Mouse (Mus musculus): Measurements from ENCODE around the gene Rbpj. TPM values are rescaled to one million over a fixed set of nuclear protein-coding genes. Genes with fewer than 3 reads are reported as not detected.

Gene Rbpj
- polyA plus RNA-seq, 1 experiment from 2014 or later, result 27.9 TPM

GRCm38 (mm10) chr5:53561160-53561559 is 95.2 kb downstream of the Rbpj start:
- ATAC-seq, result no peak

GRCm38 (mm10) chr5:53564309-53564708 is 98.4 kb downstream of the Rbpj start:
- WGBS, result 59% methylated on average over 19 of the region's 19 CpGs
- Histone ChIP-seq H3K9ac (no peak overlapping the region), H3K4me2 (replicated peaks) (peak overlapping the region; percentile 44), H3K4me3 (replicated peaks) (no peak overlapping the region), H3K4me1 (replicated peaks) (no peaks in the 10 kb centered on the region), H3K27me3 (replicated peaks) (no peaks in the 10 kb centered on the region), H3K9me3 (no peaks in the 10 kb centered on the region), H3K36me3 (no peaks in the 10 kb centered on the region), H3K27ac (no peak overlapping the region)
- ATAC-seq, result 0 out of 2 replicates have a peak, but pooled peaks have one; percentile 17

More at GRCm38 (mm10) chr5:53561160-53561559, 95.2 kb downstream of the Rbpj start:
- H3K27me3 ChIP-seq (replicated peaks), result no peaks in the 10 kb centered on the region
- H3K4me1 ChIP-seq (replicated peaks), result no peaks in the 10 kb centered on the region
- no peak overlapping the region for H3K27ac ChIP-seq
- no peak overlapping the region for H3K4me2 ChIP-seq (replicated peaks)
- H3K36me3 ChIP-seq, result no peaks in the 10 kb centered on the region
- H3K9me3 ChIP-seq, result no peaks in the 10 kb centered on the region
- H3K9ac ChIP-seq, result no peak overlapping the region
- H3K4me3 ChIP-seq (replicated peaks), result no peak overlapping the region
- WGBS, result 84% methylated on average over 7 of the region's 7 CpGs

- no peak overlapping the region for H3K9ac ChIP-seq
- 0 out of 2 replicates have a peak overlapping the region, but pooled peaks have one; percentile 15 for H3K27ac ChIP-seq
Measured at GRCm38 (mm10) chr5:53565213-53565794, 99.4 kb downstream of the Rbpj start.

GRCm38 (mm10) chr5:53566485-53567083 is 100.6 kb downstream of the Rbpj start:
- Histone ChIP-seq H3K36me3 (no peaks in the 10 kb centered on the region), H3K27me3 (replicated peaks) (no peaks in the 10 kb centered on the region), H3K4me2 (replicated peaks) (no peak overlapping the region), H3K4me3 (replicated peaks) (no peak overlapping the region), H3K9ac (no peak overlapping the region), H3K4me1 (replicated peaks) (no peaks in the 10 kb centered on the region), H3K27ac (no peak overlapping the region), H3K9me3 (no peaks in the 10 kb centered on the region)
- WGBS, result 87% methylated on average over 15 of the region's 15 CpGs
- no peak for ATAC-seq

More at GRCm38 (mm10) chr5:53565213-53565794, 99.4 kb downstream of the Rbpj start:
- H3K4me1 ChIP-seq (replicated peaks), result no peaks in the 10 kb centered on the region
- H3K4me3 ChIP-seq (replicated peaks), result no peak overlapping the region
- H3K27me3 ChIP-seq (replicated peaks), result no peaks in the 10 kb centered on the region
- no peaks in the 10 kb centered on the region for H3K36me3 ChIP-seq
- 55% methylated on average over 5 of the region's 5 CpGs for WGBS
- no peak for ATAC-seq
- H3K4me2 ChIP-seq (replicated peaks), result no peak overlapping the region
- H3K9me3 ChIP-seq, result no peaks in the 10 kb centered on the region

GRCm38 (mm10) chr5:53572496-53572895 is 106.5 kb downstream of the Rbpj start:
- Histone ChIP-seq H3K36me3 (no peaks in the 10 kb centered on the region), H3K27ac (no peak overlapping the region), H3K27me3 (replicated peaks) (no peaks in the 10 kb centered on the region), H3K9ac (no peak overlapping the region), H3K4me3 (replicated peaks) (no peak overlapping the region), H3K4me2 (replicated peaks) (no peak overlapping the region), H3K9me3 (no peaks in the 10 kb centered on the region), H3K4me1 (replicated peaks) (no peaks in the 10 kb centered on the region)
- ATAC-seq, result no peak
- WGBS, result 88% methylated on average over 5 of the region's 5 CpGs

- no peaks in the 10 kb centered on the region for H3K9me3 ChIP-seq
- no peaks in the 10 kb centered on the region for H3K27me3 ChIP-seq (replicated peaks)
- WGBS, result 62% methylated on average over 3 of the region's 3 CpGs
- no peak overlapping the region for H3K9ac ChIP-seq
- no peaks in the 10 kb centered on the region for H3K36me3 ChIP-seq
- no peak overlapping the region for H3K4me2 ChIP-seq (replicated peaks)
- no peak overlapping the region for H3K4me3 ChIP-seq (replicated peaks)
- no peak for ATAC-seq
- H3K4me1 ChIP-seq (replicated peaks), result no peaks in the 10 kb centered on the region
- no peak overlapping the region for H3K27ac ChIP-seq
Measured at GRCm38 (mm10) chr5:53574883-53575442, 109.0 kb downstream of the Rbpj start.

GRCm38 (mm10) chr5:53577272-53577889 is 111.4 kb downstream of the Rbpj start:
- H3K27me3 ChIP-seq (replicated peaks), result no peaks in the 10 kb centered on the region
- no peak overlapping the region for H3K9ac ChIP-seq
- no peak overlapping the region for H3K4me3 ChIP-seq (replicated peaks)
- no peaks in the 10 kb centered on the region for H3K36me3 ChIP-seq
- 79% methylated on average over 10 of the region's 10 CpGs for WGBS
- H3K9me3 ChIP-seq, result no peaks in the 10 kb centered on the region
- no peak overlapping the region for H3K27ac ChIP-seq
- H3K4me2 ChIP-seq (replicated peaks), result no peak overlapping the region
- ATAC-seq, result no peak
- no peaks in the 10 kb centered on the region for H3K4me1 ChIP-seq (replicated peaks)

- WGBS, result 92% methylated on average over 9 of the region's 9 CpGs
- H3K36me3 ChIP-seq, result no peaks in the 10 kb centered on the region
- H3K9ac ChIP-seq, result no peak overlapping the region
- H3K27me3 ChIP-seq (replicated peaks), result no peaks in the 10 kb centered on the region
- H3K27ac ChIP-seq, result no peak overlapping the region
- no peaks in the 10 kb centered on the region for H3K9me3 ChIP-seq
- H3K4me2 ChIP-seq (replicated peaks), result no peak overlapping the region
- no peak for ATAC-seq
- no peaks in the 10 kb centered on the region for H3K4me1 ChIP-seq (replicated peaks)
- no peak overlapping the region for H3K4me3 ChIP-seq (replicated peaks)
Measured at GRCm38 (mm10) chr5:53584069-53584767, 118.3 kb downstream of the Rbpj start.

GRCm38 (mm10) chr5:53588421-53589171 is 122.6 kb downstream of the Rbpj start:
- H3K4me2 ChIP-seq (replicated peaks), result peak overlapping the region; percentile 95
- peak; percentile 41; the same call in 1 of the 2 replicates for ATAC-seq

GRCm38 (mm10) chr5:53589172-53589960 is 123.4 kb downstream of the Rbpj start:
- Histone ChIP-seq H3K4me1 (replicated peaks) (peaks cover 7% of the 10 kb centered on the region; the same call in 1 of the 2 replicates), H3K9ac (peak overlapping the region; percentile 64), H3K4me2 (replicated peaks) (peak overlapping the region; percentile 95), H3K36me3 (no peaks in the 10 kb centered on the region), H3K27ac (peak overlapping the region; percentile 99), H3K27me3 (replicated peaks) (no peaks in the 10 kb centered on the region), H3K4me3 (replicated peaks) (peak overlapping the region; percentile 96), H3K9me3 (no peaks in the 10 kb centered on the region)
- WGBS, result under 1% methylated on average over 72 of the region's 72 CpGs
- ATAC-seq, result peak; percentile 89

More at GRCm38 (mm10) chr5:53588421-53589171, 122.6 kb downstream of the Rbpj start:
- H3K4me1 ChIP-seq (replicated peaks), result peaks cover 3% of the 10 kb centered on the region; the same call in 1 of the 2 replicates
- H3K9me3 ChIP-seq, result no peaks in the 10 kb centered on the region
- 3% methylated on average over 34 of the region's 34 CpGs for WGBS
- peak overlapping the region; percentile 96 for H3K4me3 ChIP-seq (replicated peaks)
- H3K9ac ChIP-seq, result peak overlapping the region; percentile 64
- no peaks in the 10 kb centered on the region for H3K36me3 ChIP-seq
- peak overlapping the region; percentile 99 for H3K27ac ChIP-seq
- no peaks in the 10 kb centered on the region for H3K27me3 ChIP-seq (replicated peaks)
